Mouse (Mus musculus) liver, embryonic 12.5 days (tissue): Measurements from ENCODE around the gene Olfr616. TPM values are rescaled to one million over a fixed set of nuclear protein-coding genes. Genes with fewer than 3 reads are reported as not detected.
"Not testable (repeated sequence)": the region's sequence is repeated elsewhere in the genome, so short reads cannot be mapped to it uniquely, and the experiment has no call there.

ENCODE experiments used
- ATAC-seq: fragments of 200-750 bp; cut with Nextera tagmentation; 2 replicates; pipeline ENCODE4 v1.8.0; 2017; ENCODE audit warnings: moderate number of reproducible peaks, mild to moderate bottlenecking, moderate library complexity
- H3K27ac ChIP-seq: fragments of 300-500 bp; sonication (generic); 2 replicates; pipeline ENCODE4 v1.5.1; 2016; ENCODE audit warnings: mild to moderate bottlenecking
- H3K27me3 ChIP-seq: fragments of 300-500 bp; sonication (generic); replicated peaks from 2 replicates; pipeline ENCODE4 v1.6.1; 2016; ENCODE audit warnings: mild to moderate bottlenecking, moderate library complexity
- H3K36me3 ChIP-seq: fragments of 300-500 bp; sonication (generic); 2 replicates; pipeline ENCODE4 v1.6.1; 2016; ENCODE audit warnings: mild to moderate bottlenecking, moderate library complexity
- H3K4me1 ChIP-seq: fragments of 300-500 bp; sonication (generic); 2 replicates; pipeline ENCODE4 v1.6.1; 2016
- H3K4me2 ChIP-seq: fragments of 300-500 bp; sonication (generic); 2 replicates; pipeline ENCODE4 v1.6.1; 2016; ENCODE audit warnings: mild to moderate bottlenecking, moderate library complexity
- H3K4me3 ChIP-seq: fragments of 300-500 bp; sonication (generic); 2 replicates; pipeline ENCODE4 v1.5.1; 2016; ENCODE audit warnings: mild to moderate bottlenecking, moderate library complexity
- H3K9ac ChIP-seq: fragments of 300-500 bp; sonication (generic); 2 replicates; pipeline ENCODE4 v1.6.1; 2016; ENCODE audit warnings: mild to moderate bottlenecking, moderate library complexity
- H3K9me3 ChIP-seq: fragments of 300-500 bp; sonication (generic); replicated peaks from 2 replicates; pipeline ENCODE4 v1.6.1; 2016; ENCODE audit warnings: mild to moderate bottlenecking, moderate library complexity
- WGBS: fragments of 180-500 bp; shearing (Covaris S2); methylation state at CpG from one replicate; pipeline ENCODE4 v1.1.7; 2016; ENCODE audit not compliant: insufficient replicate concordance; 5-methylcytosine and 5-hydroxymethylcytosine counted together
- polyA plus RNA-seq: library from polyadenylated mRNA; unstranded; fragments of >200 nt; fragmentation: Nextera tagmentation; extraction: Ambion mirVana; gene quantifications from 2 replicates; pipeline ENCODE4 v1.2.1, GENCODE M21; 2016

The Olfr616 gene
- polyA plus RNA-seq, result not detected in 2 replicates

DNA sequence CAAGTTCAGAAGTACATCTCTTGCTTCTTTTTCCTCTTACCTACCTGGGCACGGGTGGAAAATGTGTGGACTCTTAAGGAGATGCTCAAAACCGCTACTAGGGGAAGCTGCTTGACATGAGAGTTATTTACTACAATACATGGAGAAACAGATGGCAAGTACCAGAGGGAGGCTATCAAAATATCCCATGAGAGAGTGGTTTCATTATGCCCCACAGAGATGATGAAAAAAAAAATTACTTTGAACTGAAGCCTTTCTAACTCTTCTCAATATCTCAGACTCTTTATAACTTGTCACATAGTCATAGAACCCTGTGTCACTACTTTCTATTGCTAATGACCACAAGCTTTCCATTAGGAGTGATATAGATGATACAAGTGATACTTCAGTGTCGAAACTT is at the start of gene Olfr616:
Gene Olfr616, minus strand, starts transcription at position 101 of the 400 bp plus-strand sequence.
- ATAC-seq, result no peak
- 62% methylated on average over 3 of the region's 3 CpGs for WGBS
- Histone ChIP-seq H3K4me1 (no peaks in the 10 kb centered on the region), H3K9ac (no peak within 1 kb of the TSS), H3K27me3 (no peaks in the 10 kb centered on the region), H3K27ac (no peak within 1 kb of the TSS), H3K4me2 (no peak within 1 kb of the TSS), H3K4me3 (no peak within 1 kb of the TSS), H3K9me3 (no peaks in the 10 kb centered on the region), H3K36me3 (no peaks in the 10 kb centered on the region)

DNA sequence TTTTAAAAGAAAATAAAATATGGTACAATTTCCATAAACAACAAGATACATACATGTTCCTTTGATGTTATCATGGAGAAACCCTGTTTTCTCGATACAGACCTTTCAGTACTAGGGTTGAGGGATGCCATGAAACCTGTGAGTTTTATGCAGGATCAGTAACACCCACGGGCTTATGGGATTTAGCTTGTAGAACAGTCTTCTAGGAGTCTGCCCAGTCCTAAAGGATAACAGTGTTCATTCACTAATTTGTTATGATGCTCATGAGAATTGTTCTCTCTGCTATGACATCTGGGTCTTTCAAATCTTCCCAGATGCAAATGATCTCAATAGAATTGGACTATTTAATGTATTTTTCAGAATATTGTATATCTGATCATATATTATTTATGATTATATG is 43.5 kb upstream of the Olfr616 start, which contains the start of gene Olfr620:
Gene Olfr620, minus strand, starts transcription at position 101 of the 400 bp plus-strand sequence.
- Histone ChIP-seq H3K27ac (no peak within 1 kb of the TSS), H3K36me3 (no peaks in the 10 kb centered on the region), H3K4me2 (no peak within 1 kb of the TSS), H3K4me1 (no peaks in the 10 kb centered on the region), H3K9ac (no peak within 1 kb of the TSS), H3K9me3 (no peaks in the 10 kb centered on the region), H3K4me3 (no peak within 1 kb of the TSS), H3K27me3 (no peaks in the 10 kb centered on the region)
- WGBS, result 52% methylated on average over 2 of the region's 2 CpGs
- no peak for ATAC-seq

DNA sequence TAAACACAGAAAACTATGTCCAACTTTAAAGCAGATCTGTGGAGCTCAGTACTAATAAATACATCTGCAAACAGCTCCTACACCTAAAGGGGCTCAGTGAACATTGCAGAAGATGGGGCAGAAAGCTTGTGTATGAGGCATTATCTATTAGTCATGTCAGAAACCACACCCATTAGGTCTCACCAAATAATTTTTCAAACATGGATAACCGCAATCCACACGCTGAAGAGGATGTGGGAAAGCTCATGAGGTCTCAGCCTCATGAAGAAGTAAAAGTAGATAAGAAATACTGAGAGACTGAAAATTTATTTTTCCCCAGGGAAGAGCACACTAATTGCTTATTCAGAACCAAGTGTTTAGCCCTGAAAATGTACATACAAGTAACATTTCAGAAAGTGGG is 38.5 kb upstream of the Olfr616 start:
- 44% methylated on average over 2 of the region's 2 CpGs for WGBS

DNA sequence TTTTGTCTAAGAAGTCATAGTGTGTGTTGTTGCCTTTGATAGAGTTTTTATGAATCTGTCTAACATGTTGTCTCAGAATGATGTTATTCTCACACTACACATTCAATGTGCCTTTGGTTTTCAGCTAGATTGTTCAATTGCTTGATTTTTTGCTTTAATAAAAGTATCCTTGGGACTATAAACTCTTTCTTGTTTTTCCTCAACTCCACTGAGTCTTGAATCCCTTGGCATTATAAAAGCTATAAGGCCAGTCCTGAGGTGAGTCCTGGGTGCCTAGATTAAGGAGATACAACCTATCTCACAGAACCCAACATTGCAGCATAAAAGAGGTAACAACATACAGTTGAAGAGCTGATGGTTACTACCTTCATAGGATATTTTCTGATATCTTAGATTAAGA is 31.3 kb upstream of the Olfr616 start, which contains the start of gene Olfr619:
Gene Olfr619, plus strand, starts transcription at position 301 of the 400 bp plus-strand sequence.
- Histone ChIP-seq H3K4me3 (no peak within 1 kb of the TSS), H3K4me2 (no peak within 1 kb of the TSS), H3K36me3 (no peaks in the 10 kb centered on the region), H3K9me3 (no peaks in the 10 kb centered on the region), H3K27ac (no peak within 1 kb of the TSS), H3K27me3 (no peaks in the 10 kb centered on the region), H3K4me1 (no peaks in the 10 kb centered on the region), H3K9ac (no peak within 1 kb of the TSS)
- ATAC-seq, result no peak

More for the DNA sequence above, 38.5 kb upstream of the Olfr616 start:
- Histone ChIP-seq H3K4me2 (no peak overlapping the region), H3K4me3 (no peak overlapping the region), H3K9ac (no peak overlapping the region), H3K27me3 (no peaks in the 10 kb centered on the region), H3K9me3 (no peaks in the 10 kb centered on the region), H3K36me3 (no peaks in the 10 kb centered on the region), H3K4me1 (no peaks in the 10 kb centered on the region), H3K27ac (no peak overlapping the region)
- no peak for ATAC-seq

DNA sequence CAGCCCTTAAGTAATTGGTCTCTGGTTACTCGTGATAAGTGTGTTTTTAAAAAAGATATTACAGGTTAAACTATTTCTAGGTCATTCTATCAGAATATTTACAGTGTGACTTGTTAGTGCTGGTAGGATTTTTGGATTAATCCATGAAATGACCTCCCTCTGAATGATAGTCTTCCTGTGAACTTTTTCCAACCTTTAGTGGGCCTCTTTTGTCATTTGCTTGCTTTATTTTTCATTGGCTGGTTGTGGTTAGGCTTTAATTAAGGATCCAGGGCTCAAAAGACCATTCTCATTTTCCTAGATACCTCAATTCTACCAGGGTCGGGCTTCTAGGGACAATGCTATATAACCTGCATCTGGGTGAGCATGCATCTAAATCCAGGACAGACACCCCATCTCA is 20.9 kb upstream of the Olfr616 start, which contains the start of gene Olfr618:
Gene Olfr618, plus strand, starts transcription at position 301 of the 400 bp plus-strand sequence.
- 41% methylated on average over 2 of the region's 2 CpGs for WGBS
- H3K36me3 ChIP-seq, result no peaks in the 10 kb centered on the region
- no peak within 1 kb of the TSS for H3K4me2 ChIP-seq
- no peak for ATAC-seq
- no peaks in the 10 kb centered on the region for H3K9me3 ChIP-seq
- H3K27me3 ChIP-seq, result no peaks in the 10 kb centered on the region
- no peak within 1 kb of the TSS for H3K9ac ChIP-seq
- no peak within 1 kb of the TSS for H3K27ac ChIP-seq
- H3K4me3 ChIP-seq, result no peak within 1 kb of the TSS
- H3K4me1 ChIP-seq, result no peaks in the 10 kb centered on the region

DNA sequence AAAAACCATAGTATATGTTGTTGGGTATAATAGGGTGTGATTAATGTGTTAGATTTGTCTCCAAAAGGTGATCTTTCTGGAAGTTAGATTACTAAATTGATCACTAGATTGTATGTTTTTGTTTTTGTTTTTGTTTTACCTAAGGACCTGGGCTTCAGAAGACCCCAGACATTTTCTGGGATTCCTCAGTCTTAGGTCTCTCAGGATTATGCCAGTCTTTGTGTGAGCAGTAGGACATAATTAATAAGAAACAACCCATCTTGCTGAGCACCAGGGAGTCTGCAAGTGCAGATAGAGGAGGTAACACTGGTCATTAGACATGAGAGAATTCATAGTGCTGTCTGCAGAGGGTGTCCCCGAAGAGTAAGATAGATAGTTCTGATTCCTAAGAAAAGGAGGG is 3.8 kb upstream of the Olfr616 start, which contains the start of gene Olfr617:
Gene Olfr617, plus strand, starts transcription at position 301 of the 400 bp plus-strand sequence.
- WGBS, result 54% methylated on average over 1 of the region's 1 CpGs
- Histone ChIP-seq H3K27ac (no peak within 1 kb of the TSS), H3K9ac (no peak within 1 kb of the TSS), H3K27me3 (no peaks in the 10 kb centered on the region), H3K4me3 (no peak within 1 kb of the TSS), H3K4me2 (no peak within 1 kb of the TSS), H3K4me1 (no peaks in the 10 kb centered on the region), H3K9me3 (no peaks in the 10 kb centered on the region), H3K36me3 (no peaks in the 10 kb centered on the region)
- ATAC-seq, result no peak

DNA sequence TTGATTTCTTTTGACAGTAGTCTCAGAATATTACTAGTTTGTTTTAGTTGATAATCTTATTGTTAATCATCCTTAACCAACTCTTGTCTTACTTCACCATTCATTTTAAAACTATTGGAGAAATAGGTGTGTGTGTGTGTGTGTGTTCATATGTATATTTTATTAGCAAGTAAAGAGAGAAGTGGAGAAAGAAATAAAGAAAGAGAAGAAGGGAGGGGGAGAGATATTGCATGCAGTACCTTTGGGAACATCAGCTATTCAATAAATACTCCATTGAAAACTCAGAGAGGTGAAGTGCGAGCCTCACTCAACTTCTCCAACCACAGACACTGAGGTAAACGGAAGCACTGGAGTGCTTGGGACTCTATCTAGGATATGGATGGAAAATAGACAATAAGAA is 13.2 kb downstream of the Olfr616 start, which contains the start of gene Olfr615:
Gene Olfr615, plus strand, starts transcription at position 301 of the 400 bp plus-strand sequence.
- H3K4me3 ChIP-seq, result no peak within 1 kb of the TSS
- 41% methylated on average over 2 of the region's 2 CpGs for WGBS
- no peak for ATAC-seq

DNA sequence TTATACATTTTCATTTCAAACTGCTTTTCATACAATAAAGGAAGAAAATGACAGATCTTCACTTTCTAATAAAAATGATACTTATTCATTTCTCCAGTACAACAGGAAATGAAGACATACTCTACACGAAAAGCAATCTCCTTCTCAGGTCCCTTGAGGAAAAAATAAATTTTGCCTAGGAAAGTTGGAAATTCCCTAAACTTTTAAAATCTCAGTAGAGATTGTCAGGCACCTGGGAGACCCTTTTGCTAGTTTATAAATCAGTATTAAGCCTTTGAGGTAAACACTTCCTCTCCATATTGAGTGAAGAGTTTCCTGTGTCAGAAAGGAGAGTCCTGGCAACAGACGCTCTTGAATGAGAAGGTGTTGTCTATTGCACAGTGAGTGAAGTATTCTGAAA is 21.2 kb downstream of the Olfr616 start, which contains the start of gene Olfr613:
Gene Olfr613, plus strand, starts transcription at position 301 of the 400 bp plus-strand sequence.
- H3K9me3 ChIP-seq, result no peaks in the 10 kb centered on the region
- no peaks in the 10 kb centered on the region for H3K27me3 ChIP-seq
- ATAC-seq, result no peak
- no peaks in the 10 kb centered on the region for H3K4me1 ChIP-seq
- no peaks in the 10 kb centered on the region for H3K36me3 ChIP-seq
- 55% methylated on average over 2 of the region's 2 CpGs for WGBS
- H3K27ac ChIP-seq, result no peak within 1 kb of the TSS
- H3K9ac ChIP-seq, result no peak within 1 kb of the TSS
- H3K4me3 ChIP-seq, result no peak within 1 kb of the TSS
- H3K4me2 ChIP-seq, result no peak within 1 kb of the TSS

More for the DNA sequence above, 13.2 kb downstream of the Olfr616 start, which contains the start of gene Olfr615:
- no peak within 1 kb of the TSS for H3K4me2 ChIP-seq
- no peaks in the 10 kb centered on the region for H3K36me3 ChIP-seq
- no peaks in the 10 kb centered on the region for H3K4me1 ChIP-seq
- H3K9ac ChIP-seq, result no peak within 1 kb of the TSS
- H3K27me3 ChIP-seq, result no peaks in the 10 kb centered on the region
- no peak within 1 kb of the TSS for H3K27ac ChIP-seq
- H3K9me3 ChIP-seq, result no peaks in the 10 kb centered on the region

DNA sequence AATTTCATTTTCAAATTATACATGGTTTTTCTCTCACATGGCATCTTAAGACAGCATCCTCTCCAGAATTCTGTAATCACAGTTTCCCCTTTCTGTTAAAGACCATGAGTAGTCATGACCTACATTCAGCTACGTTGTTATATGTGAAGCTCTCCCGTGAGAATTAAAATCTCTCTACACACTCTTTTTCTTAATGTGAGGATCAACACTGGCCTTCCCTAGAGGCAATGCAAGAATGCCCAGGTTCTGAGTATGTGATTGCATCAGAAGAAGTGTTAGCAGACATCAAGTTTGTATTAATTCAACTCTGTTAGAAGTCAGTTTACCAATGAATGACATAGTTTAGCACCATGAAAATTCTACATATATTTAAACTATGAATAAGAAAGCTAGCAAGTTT is 26.3 kb downstream of the Olfr616 start, which contains the start of gene Olfr612:
Gene Olfr612, minus strand, starts transcription at position 101 of the 400 bp plus-strand sequence.
- not testable (repeated sequence) for H3K9ac ChIP-seq, H3K4me2 ChIP-seq, H3K27me3 ChIP-seq, H3K9me3 ChIP-seq, H3K36me3 ChIP-seq, H3K4me3 ChIP-seq, H3K27ac ChIP-seq, ATAC-seq, H3K4me1 ChIP-seq
- 58% methylated on average over 2 of the region's 2 CpGs for WGBS

DNA sequence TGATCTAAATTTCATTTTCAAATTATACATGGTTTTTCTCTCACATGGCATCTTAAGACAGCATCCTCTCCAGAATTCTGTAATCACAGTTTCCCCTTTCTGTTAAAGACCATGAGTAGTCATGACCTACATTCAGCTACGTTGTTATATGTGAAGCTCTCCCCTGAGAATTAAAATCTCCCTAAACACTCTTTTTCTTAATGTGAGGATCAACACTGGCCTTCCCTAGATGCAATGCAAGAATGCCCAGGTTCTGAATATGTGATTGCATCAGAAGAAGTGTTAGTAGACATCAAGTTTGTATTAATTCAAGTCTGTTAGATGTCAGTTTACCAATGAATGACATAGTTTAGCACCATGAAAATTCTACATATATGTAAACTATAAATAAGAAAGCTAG is 48.2 kb downstream of the Olfr616 start, which contains the start of gene Olfr611:
Gene Olfr611, minus strand, starts transcription at position 101 of the 400 bp plus-strand sequence.
- not testable (repeated sequence) for ATAC-seq, H3K4me3 ChIP-seq, H3K9ac ChIP-seq, H3K27ac ChIP-seq, H3K27me3 ChIP-seq, H3K4me2 ChIP-seq, H3K9me3 ChIP-seq, H3K4me1 ChIP-seq, H3K36me3 ChIP-seq
- 37% methylated on average over 1 of the region's 1 CpGs for WGBS
